Mouse (Mus musculus) layer of hippocampus, adult 8-10 months (tissue): ENCODE data around the gene Arg1. TPM values are rescaled to one million over a fixed set of nuclear protein-coding genes. Genes with fewer than 3 reads are reported as not detected.
A peak's percentile ranks its signal among the peaks of the same experiment; 100 is the strongest.

ENCODE experiments used
- DNase-seq, 2 experiments: peaks; one replicate each; pipeline ENCODE4 v3.0.0; 2022; ENCODE audit warnings: low spot score in 2 of 2
- total RNA-seq, 4 experiments: library from RNA; stranded (reverse); gene quantifications; 2 replicates each; pipeline ENCODE4 v1.2.4; 2022

The Arg1 gene
- total RNA-seq = under 1 TPM in 2 of 4 experiments, not detected in 2; 0.21 to 0.23 TPM

DNA sequence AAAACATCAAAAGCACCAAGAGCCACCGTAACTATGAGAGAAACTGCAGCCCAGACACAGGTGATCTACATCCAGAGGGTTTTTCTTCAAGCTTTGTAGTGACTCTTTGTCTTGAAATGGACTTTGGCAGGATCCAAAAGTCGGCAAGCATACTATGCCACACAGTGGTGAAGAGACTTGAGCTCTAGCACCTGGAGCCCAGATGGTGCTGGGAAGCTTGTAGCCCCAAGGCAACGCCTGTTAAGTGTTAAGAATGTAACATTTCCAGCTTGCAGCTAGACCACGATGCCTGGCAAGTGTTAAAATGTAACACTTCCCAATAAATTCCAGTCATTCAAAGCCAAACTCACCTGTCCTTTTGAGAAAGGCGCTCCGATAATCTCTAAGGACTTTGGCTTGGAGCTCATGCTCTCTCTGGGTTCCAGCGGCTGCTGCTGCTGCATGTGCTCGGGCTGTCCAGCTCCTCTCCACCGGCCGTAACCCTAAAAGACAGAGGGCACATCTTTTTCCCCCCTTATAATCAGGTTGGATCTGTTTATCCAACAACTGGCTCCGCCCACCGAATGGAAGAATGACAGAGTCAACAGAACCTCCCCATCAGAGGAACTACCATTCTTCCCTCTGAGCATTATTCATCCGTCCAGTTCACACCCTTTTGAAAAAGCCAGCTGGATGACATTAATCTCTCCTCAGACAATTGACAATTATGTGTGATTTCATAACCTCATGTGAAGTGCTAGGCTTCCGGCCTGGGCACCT lies at the start of gene Arg1:
Arg1 (minus strand) TSS at position 523 of the 759 bp plus-strand sequence.
- no peak for DNase-seq

DNA sequence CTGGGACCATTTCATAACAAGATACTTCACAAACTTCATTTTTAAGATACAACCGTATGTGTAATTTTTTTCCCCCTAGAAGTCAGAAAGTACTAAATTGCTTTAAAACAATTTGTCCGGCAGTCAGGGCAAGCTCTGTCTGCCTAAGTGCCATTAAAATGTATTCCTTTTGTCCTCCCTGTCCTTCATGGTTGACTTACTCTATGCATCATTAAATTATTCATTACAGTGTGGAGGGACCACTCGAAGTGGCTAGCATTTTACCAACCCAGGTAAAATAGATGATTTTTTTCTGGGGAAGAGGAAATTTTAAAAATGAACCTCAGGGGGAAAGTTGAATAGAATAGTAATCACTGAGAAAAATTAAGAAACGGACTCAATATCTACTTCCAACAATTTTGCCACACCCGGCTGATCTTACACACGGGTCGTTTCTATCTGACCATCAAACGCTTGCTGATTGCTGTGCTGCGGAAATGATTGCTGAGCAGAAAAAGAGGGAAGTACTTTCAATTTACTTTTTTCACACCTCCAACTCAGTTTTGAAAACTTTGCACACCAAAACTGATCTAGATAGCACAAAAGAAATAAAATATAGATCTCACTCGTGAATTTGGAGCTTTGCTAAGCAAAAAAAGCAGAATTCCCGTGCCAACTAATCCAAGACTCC lies 46.7 kb upstream of the Arg1 start:
- no peak for DNase-seq

DNA sequence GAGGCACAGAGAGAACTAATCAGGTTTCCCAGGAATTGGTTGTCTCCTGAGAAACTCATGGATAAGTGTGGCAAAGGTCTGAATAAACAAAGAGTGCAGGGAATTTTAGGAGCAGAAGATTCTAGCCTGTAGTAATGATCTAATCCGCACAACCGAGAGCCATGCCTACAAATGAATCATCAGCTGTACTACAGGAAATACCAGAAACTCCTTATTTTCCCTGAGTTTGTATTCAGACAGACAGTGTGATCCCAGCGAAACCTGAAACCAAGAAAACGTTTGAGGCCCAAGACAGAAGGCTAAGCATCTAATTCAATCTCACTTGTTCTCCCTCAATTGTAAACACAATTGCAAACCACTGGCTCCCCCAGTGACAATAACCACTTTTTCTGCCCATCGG lies 46.1 kb upstream of the Arg1 start:
- DNase-seq = no peak

DNA sequence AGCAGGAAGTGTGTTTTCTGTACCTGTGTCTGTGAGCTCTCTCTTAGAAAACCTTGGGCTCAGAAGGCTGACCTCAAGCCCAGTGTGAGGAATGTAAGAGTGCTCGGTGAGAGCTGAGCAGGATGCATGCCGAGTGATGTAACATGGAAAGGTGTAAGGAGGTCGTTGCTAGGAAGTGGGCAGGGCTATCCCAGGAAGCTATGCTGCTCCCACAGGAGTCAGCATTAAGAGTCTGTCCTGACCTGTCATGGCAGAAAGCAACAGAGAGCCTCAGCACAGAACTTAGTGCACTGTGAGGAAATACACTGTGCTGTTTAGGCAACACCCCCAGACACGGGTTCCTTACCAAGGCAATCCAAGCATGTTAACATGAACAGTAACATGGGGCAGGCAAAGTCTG lies 45.6 kb upstream of the Arg1 start:
- no peak for DNase-seq

DNA sequence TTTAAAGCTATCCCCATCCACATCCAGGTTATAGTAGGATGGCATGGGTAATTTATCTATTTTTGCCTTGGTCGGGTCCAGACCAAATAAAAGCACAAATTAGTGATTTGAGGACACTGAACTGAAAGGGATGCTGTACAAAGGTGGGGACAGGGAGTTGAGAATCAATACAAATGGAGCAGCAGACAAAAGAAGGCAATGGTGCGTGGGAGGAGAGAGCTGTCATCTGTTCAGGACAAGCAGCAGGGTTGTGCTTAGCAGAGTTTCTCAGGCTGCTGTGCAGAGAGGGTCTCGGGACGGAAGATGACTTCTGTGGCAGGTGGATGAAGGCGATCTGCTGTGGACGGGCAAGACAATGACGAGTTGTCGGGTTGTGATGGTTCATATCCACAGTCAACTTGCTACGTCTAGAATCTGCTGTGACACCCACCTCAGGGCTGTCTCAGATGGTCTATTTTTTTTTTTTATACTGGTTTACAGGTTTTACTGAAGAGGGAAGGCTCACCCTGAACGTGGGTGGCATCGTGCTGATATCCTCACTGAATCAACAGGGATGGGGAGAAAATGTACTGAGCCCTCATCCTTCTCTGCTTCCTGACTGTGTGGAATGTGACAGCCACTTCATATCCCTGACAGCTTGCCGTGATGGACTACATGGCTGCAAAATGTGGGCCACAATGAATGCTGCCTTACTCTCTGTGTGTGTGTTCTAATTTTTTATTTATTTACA lies 38.7 kb upstream of the Arg1 start:
- DNase-seq = peak; percentile 23 to 36

DNA sequence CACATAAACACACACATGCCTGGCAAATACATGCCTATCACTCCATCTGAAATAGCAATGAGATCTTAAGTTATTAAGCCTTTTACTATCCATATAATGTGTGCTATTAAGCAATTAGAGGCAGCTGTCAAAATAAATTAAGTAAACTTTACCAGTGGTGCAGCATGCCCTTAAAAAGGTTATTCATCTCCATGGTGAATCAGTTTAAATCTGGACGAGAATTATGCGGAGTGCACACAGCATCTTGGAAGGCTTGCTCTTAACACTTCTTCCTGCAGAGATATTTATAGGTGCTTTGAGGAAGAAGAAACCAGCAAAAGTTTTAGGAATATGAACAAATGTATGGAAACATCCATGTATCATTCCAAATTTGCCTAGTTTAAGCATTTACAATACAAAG lies 34.6 kb upstream of the Arg1 start:
- no peak for DNase-seq

DNA sequence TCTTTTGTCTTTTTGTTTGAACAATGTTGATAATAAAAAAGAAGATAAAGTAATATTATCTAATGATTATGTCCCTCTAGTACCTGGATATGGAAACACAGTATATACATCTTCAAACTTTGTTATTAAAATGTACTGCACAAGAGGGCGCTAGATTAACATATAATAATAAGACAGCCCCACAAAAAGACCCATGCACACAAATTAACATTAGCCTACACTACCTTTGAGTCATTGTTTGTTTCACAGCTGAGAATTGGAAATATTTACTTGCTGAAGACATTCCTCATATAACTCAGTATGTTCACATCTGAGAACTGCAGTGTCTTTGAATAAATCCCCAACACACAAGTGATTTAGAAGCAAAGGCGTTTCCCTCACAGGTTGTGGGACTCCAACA lies 33.8 kb upstream of the Arg1 start:
- no peak for DNase-seq

DNA sequence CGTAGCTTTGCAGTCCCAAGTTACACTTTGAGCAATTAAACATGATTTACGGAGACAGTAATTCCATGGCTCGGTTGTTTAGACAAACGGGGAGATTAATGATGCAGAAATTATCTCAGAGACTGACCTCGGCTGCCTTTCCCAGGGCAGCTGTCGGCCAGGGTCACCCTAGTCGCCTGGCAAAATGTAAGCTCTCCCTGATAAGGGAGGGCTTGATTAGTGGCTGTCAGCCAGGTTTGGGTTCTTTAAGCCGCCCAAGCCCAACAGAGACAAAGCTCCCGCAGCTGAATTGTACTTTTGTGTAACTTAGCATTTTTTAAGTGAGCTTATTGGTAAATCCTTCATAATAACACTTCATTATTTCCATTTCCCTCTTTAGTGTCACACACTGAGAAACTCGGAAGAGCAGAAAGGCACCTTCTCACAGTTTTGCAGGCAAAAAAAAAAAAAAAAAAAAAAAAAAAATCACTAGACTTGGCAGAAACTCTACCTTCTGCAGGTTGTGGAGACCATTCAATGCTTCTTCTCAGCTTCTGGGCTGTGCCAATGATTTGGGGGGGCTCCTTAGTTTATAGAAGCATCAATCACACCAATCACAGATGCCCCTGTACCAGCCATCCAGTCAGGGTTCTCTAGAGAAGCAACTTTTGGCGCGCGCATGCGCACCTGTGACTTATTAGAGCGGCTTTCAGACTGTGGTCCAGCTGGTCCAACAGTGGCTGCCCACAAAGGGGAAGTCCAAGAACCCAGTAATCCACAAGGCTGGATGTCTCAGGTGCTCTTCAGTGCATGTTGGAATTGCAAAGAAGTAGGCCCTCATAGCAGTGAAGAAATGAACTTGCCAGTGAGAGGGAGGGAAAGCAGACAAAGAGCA lies 32.0 kb upstream of the Arg1 start:
- no peak for DNase-seq

DNA sequence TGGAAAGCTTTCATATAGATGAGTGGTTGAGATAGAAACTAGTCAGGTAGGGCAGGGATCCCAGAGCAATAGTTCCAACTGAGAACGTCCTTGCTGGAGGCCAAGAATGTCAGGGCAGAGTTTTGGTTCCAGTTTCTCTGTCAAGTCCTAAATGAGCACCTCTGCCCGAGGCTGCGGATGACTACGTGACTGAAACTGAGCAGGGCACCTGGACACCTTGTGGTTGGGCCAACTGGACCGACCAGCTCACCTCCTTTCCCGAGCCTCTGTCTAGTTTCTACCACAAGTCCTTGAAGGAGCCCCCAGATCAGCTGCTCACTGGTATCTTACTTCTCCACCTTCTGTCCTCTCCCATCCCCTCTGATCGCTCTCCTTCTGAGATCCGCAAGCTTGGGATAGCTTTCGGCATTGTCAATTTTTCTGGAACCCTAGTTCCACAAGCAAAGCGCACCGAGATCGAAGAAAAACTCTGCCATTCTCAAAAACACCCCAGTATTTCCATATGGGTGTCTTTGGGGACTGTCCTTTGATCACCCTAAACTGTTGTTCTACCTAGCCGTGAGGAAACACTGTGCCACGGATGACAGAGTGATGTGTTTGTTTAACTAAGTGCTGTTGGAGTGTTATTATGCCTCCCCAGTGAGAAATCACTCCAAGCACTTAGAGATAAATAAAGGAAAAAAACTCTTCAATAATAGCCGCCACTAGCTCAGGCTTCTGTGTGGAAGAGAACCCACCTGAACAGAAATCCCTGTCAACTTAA lies 31.2 kb upstream of the Arg1 start:
- DNase-seq = no peak

DNA sequence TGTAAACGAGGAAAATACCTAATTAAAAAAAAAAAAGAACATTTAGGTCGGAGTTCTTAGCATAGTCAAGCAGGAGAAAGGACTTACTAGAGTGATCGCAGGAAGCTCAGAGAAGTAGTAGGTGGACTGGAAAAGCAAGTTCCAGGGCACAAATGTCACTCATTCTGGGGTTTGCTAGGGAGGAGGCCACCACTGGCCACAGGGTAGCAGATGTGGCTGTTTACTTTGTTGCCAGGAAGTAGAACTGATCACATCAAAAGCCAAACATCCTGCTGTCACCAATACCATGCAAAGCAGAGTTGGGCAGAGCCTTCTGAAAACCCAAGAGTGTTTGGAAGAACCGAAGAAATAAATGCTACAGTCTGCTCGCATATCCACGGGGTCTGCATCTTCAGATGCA lies 26.6 kb upstream of the Arg1 start:
- no peak for DNase-seq

DNA sequence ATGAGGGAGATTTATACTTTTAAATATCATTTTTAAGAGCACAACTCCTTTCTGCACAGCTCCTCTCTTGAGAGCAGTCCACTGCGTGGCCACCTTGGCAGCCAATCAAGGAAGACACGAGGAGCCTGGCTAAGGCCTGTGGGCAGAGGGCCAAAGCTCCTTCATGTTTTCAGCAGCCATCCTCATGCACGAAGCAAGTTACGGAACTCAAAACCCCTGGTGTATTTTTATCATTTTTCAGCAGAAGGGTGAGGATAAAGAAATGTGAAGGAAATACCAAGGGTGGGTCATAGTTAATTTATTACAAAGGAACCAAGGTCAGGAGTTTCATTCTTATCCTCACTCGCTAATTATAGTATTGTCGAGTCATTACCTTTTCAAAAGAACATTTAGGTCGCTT lies 25.3 kb upstream of the Arg1 start:
- no peak for DNase-seq

DNA sequence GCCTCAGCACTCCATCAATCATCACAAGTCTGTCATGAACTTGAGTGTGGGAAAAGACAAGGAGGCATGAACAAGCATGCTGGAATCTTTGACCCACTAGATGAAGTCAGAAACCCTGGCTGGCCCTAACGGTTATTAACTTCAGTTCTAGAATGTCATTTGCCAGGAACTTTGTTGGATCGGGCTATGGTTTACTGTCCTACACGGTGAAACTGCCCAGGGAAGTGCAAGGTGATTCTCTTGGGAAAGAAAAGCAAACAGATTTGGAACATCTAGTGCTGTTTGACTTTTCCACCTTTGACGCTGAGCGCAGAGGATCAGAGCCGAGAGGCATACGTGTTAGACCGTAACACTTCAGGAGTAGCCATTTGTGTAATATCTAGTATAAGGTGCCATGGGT lies 24.3 kb upstream of the Arg1 start:
- no peak for DNase-seq

DNA sequence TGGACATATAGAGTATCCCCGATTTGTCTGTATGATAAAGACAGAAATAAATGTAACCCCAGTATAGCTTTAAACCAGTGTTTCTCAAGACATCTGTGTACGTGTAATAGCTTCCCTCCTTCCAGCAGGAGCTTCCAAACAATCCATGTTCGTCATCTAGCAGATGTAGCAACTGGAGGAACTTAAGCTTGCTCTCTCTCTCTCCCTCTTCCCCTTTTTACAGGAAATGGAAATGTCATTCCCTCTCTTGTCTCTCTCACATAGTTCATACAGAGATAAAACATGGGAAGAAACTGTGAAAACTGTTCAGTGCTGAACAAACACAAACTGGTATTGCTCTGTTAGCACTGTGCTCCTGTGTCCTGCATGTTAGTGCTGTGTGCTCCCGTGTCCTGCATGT lies 22.9 kb upstream of the Arg1 start:
- DNase-seq = no peak

DNA sequence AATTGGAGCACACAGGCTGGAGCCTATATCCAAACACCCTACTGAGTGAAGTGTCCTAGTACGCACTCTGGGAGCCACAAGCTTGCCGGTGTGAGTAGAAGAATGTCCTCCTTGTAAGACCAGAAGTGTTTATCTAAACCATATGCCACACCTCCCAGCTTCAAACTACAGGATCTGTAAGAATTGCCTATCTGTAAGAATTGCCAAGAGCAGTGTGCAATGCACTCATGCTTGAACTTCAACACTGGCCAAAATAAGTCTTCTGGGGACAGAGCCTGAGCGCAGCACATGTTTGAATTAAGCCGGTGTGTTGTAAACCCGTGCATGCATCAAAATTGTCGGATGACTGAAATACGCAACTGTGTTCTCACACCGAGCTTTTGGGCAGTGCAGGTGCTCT lies 21.0 kb upstream of the Arg1 start:
- no peak for DNase-seq

DNA sequence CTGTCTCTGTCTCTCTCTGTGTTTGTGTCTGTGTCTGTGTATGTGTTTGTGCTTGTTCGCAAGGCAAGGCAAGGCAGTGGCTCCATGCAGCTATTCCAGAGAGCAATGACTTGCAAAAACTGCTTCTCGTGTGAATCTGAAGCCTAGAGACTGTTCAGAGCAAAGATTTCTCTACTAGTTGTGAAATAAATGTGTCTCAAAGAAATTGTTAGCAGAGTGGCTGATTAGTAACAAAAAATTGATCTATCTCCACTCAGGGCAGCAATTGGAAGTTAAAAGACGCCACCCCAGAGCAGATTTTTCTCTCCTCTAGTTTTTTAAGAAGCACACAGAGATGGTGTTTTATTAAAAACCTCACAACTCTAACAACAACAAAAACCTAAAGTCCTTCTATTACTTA lies 20.6 kb upstream of the Arg1 start:
- DNase-seq = no peak

DNA sequence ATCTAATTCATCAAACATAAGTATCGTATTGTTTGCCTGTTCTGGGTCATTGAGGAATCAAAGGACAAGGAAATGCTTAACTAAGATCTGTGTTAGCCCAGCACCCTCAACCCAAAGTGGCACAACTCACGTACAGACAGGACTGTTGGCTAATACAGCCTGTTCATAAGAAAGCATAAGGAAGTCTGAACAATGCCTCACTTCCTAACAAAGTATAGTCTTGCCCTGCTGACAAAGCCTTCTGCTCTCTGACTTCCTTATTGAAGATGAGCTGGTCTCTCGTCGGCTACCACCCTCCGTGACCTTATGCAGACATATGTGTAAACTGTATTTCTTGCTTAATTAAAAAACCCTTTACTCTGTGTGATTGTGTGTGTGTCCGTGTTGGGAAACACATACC lies 2.9 kb upstream of the Arg1 start:
- DNase-seq = no peak

DNA sequence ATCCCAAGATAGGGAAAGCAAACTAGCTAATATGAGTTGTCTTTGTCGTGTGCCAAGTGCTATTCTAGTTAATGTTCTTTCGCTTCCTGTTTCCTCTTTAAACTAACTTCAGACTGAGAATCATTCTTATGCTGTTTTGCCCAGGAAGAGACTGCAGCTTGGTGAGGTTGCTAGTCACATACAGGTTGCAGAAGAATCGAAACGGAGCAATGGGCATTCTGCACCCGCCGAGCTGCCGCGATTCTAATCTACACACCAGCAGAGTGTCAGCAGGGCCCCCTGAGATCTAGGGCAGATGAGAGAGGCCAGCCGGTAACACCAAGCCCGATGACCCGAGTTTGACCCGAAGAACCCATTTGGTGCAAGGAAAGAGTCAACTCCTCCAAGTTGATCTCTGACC lies 788 bp upstream of the Arg1 start:
- no peak for DNase-seq

DNA sequence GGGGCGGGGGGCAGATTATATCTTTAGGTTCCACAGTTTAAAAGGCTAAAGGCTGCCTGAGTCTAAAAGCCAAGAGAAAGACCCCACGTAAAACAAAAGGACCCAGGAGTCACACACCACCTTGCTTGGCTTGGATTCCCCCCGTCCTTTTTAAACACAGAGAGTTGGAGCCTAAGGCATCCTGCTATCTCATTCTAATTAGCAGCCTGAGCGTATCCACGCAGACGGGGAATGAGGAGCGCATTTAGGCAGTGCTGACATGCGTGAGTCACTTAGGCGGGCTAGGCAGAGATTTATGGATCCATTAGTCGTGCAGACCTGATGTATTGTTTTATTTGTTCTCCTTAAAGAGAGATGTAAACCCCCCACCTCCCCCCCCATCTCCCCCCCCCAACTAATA lies 904 bp downstream of the Arg1 start:
- no peak for DNase-seq

DNA sequence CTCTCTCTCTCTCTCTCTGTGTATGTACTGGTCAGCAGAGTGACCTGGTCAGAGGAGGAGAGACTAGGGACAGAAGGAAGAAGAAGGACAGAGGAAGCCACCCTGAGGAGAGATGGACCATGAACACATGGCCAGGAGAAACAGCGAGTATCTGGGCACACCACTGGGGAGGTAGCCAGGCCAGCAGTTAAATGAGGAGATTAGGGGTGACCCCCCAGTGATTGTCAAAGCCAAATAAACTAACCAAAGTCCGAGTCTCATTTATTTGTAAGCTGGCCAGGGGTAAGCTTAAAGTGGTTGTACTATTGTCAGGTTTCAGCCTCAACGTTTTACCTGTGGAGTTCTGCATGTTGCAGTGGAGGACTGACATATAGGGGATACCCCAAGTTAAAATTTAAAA lies 3.0 kb downstream of the Arg1 start:
- no peak for DNase-seq

DNA sequence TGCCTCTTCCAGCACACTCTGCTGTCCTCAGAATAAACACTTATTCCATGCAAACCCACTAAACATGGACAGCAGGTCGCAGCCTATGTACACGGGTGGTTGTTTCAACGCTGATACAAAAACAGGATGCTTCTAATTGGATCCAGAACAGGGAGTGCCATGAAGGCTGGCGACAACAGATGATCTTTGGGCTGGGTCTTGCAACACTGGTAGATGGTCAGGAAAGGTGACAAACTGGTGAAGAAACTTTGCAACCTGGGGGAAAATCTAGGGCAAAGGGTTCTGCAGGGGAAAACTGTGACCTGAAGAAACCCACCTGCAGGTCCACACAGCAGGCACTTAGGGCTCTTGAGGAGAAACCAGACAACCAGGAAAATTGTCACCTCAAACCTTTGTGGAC lies 4.3 kb downstream of the Arg1 start:
- DNase-seq = no peak

DNA sequence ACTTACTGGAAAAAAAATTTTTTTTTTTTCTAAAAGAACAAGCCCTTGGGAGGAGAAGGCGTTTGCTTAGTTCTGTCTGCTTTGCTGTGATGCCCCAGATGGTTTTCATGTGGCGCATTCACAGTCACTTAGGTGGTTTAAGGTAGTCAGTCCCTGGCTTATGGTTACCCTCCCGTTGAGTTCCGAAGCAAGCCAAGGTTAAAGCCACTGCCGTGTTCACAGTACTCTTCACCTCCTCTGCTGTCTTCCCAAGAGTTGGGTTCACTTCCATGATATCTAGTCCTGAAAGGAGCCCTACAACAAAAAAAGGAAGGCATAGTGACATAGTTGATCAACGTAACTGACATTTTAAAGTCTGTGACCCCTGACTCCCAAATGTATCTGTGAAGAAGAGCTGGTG lies 11.8 kb downstream of the Arg1 start:
- DNase-seq = no peak
